Mouse (Mus musculus) adrenal gland, adult 8-10 months (tissue): ENCODE measurements around the gene Gm13539. TPM values are rescaled to one million over a fixed set of nuclear protein-coding genes. Genes with fewer than 3 reads are reported as not detected.
"Not testable (repeated sequence)": the region's sequence is repeated elsewhere in the genome, so short reads cannot be mapped to it uniquely, and the experiment has no call there.

ENCODE experiments used
- DNase-seq: peaks from one replicate; pipeline ENCODE4 v3.0.0; 2022
- total RNA-seq, 4 experiments: library from RNA; stranded (reverse); gene quantifications; 2 replicates each; pipeline ENCODE4 v1.2.4; 2022

Gene Gm13539
- total RNA-seq: not detected

- DNase-seq: no peak
Measured at GRCm38 (mm10) chr2:25781957-25782356, at the start of gene Gm13539. TSS of gene Gm13539 (plus strand) at chr2:25782257.

GRCm38 (mm10) chr2:25733199-25733930 is 48.7 kb upstream of the Gm13539 start:
- DNase-seq: no peak

GRCm38 (mm10) chr2:25736709-25737108 is 45.3 kb upstream of the Gm13539 start, which contains the start of gene Obp2b:
TSS of gene Obp2b (plus strand) at chr2:25737009.
- DNase-seq: not testable (repeated sequence)

- DNase-seq: no peak
Measured at GRCm38 (mm10) chr2:25741671-25742070, 40.4 kb upstream of the Gm13539 start.

GRCm38 (mm10) chr2:25754201-25754600 is 27.9 kb upstream of the Gm13539 start:
- no peak for DNase-seq

GRCm38 (mm10) chr2:25758064-25758625 is 23.9 kb upstream of the Gm13539 start:
- no peak for DNase-seq

GRCm38 (mm10) chr2:25765269-25765668 is 16.8 kb upstream of the Gm13539 start, which contains the start of gene Lcn3:
TSS of gene Lcn3 (plus strand) at chr2:25765569.
- DNase-seq: no peak

GRCm38 (mm10) chr2:25767764-25768163 is 14.3 kb upstream of the Gm13539 start:
- no peak for DNase-seq

GRCm38 (mm10) chr2:25773507-25773906 is 8.6 kb upstream of the Gm13539 start:
- DNase-seq: no peak

- DNase-seq: no peak
Measured at GRCm38 (mm10) chr2:25774640-25775039, 7.4 kb upstream of the Gm13539 start.

- DNase-seq: peak; percentile 27
Measured at GRCm38 (mm10) chr2:25775991-25776390, 6.1 kb upstream of the Gm13539 start.

- no peak for DNase-seq
Measured at GRCm38 (mm10) chr2:25776717-25777116, 5.3 kb upstream of the Gm13539 start, which contains the start of gene Lcn11. TSS of gene Lcn11 (plus strand) at chr2:25777017.

- DNase-seq: no peak
Measured at GRCm38 (mm10) chr2:25779076-25779475, 3.0 kb upstream of the Gm13539 start.

- DNase-seq: no peak
Measured at GRCm38 (mm10) chr2:25780921-25781320, 1.1 kb upstream of the Gm13539 start.

- no peak for DNase-seq
Measured at GRCm38 (mm10) chr2:25785573-25786322, 3.7 kb downstream of the Gm13539 start.

- no peak for DNase-seq
Measured at GRCm38 (mm10) chr2:25789092-25789491, 7.0 kb downstream of the Gm13539 start.

- DNase-seq: no peak
Measured at GRCm38 (mm10) chr2:25797635-25798034, 15.6 kb downstream of the Gm13539 start.

- no peak for DNase-seq
Measured at GRCm38 (mm10) chr2:25798065-25798464, 16.0 kb downstream of the Gm13539 start.

- peak; percentile 12 for DNase-seq
Measured at GRCm38 (mm10) chr2:25811711-25812110, 29.7 kb downstream of the Gm13539 start.

GRCm38 (mm10) chr2:25813364-25813763 is 31.3 kb downstream of the Gm13539 start:
- no peak for DNase-seq

GRCm38 (mm10) chr2:25815748-25816147 is 33.7 kb downstream of the Gm13539 start, which contains the start of gene Glt6d1:
TSS of gene Glt6d1 (minus strand) at chr2:25815848.
- not testable (repeated sequence) for DNase-seq

GRCm38 (mm10) chr2:25822806-25823205 is 40.7 kb downstream of the Gm13539 start, which contains the start of gene Lcn9:
TSS of gene Lcn9 (plus strand) at chr2:25823153.
- no peak for DNase-seq

- DNase-seq: no peak
Measured at GRCm38 (mm10) chr2:25824751-25825150, 42.7 kb downstream of the Gm13539 start.
